Mouse (Mus musculus) C2C12 (cell line): ENCODE data around the gene Aprt. TPM values are rescaled to one million over a fixed set of nuclear protein-coding genes. Genes with fewer than 3 reads are reported as not detected.
"Not testable (repeated sequence)": the region's sequence is repeated elsewhere in the genome, so short reads cannot be mapped to it uniquely, and the experiment has no call there.

Experiments
- H3K27me3 ChIP-seq: one replicate; pipeline ENCODE4 v1.6.1; 2011; ENCODE audit not compliant: control insufficient read depth, insufficient read depth, insufficient read length
- H3K36me3 ChIP-seq: one replicate; pipeline ENCODE4 v1.6.1; 2011; ENCODE audit not compliant: control insufficient read depth, insufficient read depth
- H3K4me3 ChIP-seq: one replicate; pipeline ENCODE4 v1.5.1; 2011; ENCODE audit warnings: mild to moderate bottlenecking, control low read depth; ENCODE audit not compliant: poor library complexity, insufficient read depth, severe bottlenecking
- H3K79me2 ChIP-seq: one replicate; pipeline ENCODE4 v1.6.1; 2011; ENCODE audit not compliant: control insufficient read depth, insufficient read depth
- H3K79me3 ChIP-seq: one replicate; pipeline ENCODE4 v1.6.1; 2011; ENCODE audit warnings: low read depth, control low read depth
- H3ac ChIP-seq: one replicate; pipeline ENCODE3; 2011; ENCODE audit warnings: low read depth; ENCODE audit not compliant: control insufficient read depth, insufficient read length
- CEBPB ChIP-seq: IDR thresholded peaks from one replicate; pipeline ENCODE4 v1.6.1; 2011; ENCODE audit warnings: low read depth, mild to moderate bottlenecking, control low read depth, moderate library complexity
- CTCF ChIP-seq: IDR thresholded peaks from one replicate; pipeline ENCODE4 v1.5.1; 2011; ENCODE audit not compliant: control insufficient read depth, insufficient read depth, insufficient read length
- FOSL1 ChIP-seq: IDR thresholded peaks from one replicate; pipeline ENCODE4 v1.8.0; 2011; ENCODE audit warnings: mild to moderate bottlenecking, low read length; ENCODE audit not compliant: poor library complexity, insufficient read depth, severe bottlenecking
- MAX ChIP-seq: IDR thresholded peaks from one replicate; pipeline ENCODE4 v1.6.1; 2011; ENCODE audit warnings: mild to moderate bottlenecking, control low read depth
- MYOD1 ChIP-seq: IDR thresholded peaks from one replicate; pipeline ENCODE4 v1.6.1; 2011; ENCODE audit warnings: low read depth; ENCODE audit not compliant: control insufficient read depth, insufficient read length
- MYOG ChIP-seq: IDR thresholded peaks from one replicate; pipeline ENCODE4 v1.6.1; 2011; ENCODE audit not compliant: control insufficient read depth, insufficient read length; ENCODE audit errors: extremely low read depth
- USF1 ChIP-seq: IDR thresholded peaks from one replicate; pipeline ENCODE4 v1.6.1; 2011; ENCODE audit warnings: low read depth, mild to moderate bottlenecking, control low read depth, moderate library complexity
- polyA plus RNA-seq: library from polyadenylated mRNA; unstranded; fragments of >200 nt; fragmentation: generic; extraction: Trizol; gene quantifications from one replicate; pipeline ENCODE4 v1.2.1, GENCODE M21; 2012; ENCODE audit warnings: missing spikeins

Gene Aprt
- polyA plus RNA-seq, 1 experiment = 615 TPM

GRCm38 (mm10) chr8:122574264-122574663, 2.4 kb downstream of the Aprt start:
- Histone ChIP-seq H3K36me3 (peaks cover 57% of the 10 kb centered on the region), H3K27me3 (no peaks in the 10 kb centered on the region), H3K4me3 (no peak overlapping the region), H3ac (no peak overlapping the region), H3K79me3 (peaks cover 33% of the 10 kb centered on the region), H3K79me2 (peaks cover 64% of the 10 kb centered on the region)
- TF ChIP-seq MYOG (no peak), USF1 (no peak), FOSL1 (no peak), MYOD1 (no peak)

DNA sequence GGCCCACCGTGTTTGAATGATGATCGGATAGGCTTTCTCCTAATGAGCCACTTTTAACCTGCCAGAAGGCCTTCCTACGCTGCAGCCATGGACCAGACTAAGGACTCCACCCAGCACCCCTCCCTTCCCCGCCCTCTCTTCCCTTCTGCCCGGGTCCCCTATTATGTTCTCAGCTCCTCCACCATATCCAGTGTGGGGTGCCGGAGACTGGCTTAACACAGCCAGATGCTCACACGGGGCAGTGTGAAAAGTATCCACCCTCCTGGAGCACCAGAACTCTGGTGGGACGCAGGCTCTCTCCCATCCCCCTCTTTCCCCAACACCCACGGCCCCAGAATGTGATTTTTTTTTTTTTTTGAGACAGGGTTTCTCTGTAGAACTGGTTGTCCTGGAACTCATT, 3.1 kb downstream of the Aprt start:
- Histone ChIP-seq H3K79me2 (peaks cover 71% of the 10 kb centered on the region), H3K4me3 (no peak overlapping the region), H3K36me3 (peaks cover 59% of the 10 kb centered on the region), H3ac (no peak overlapping the region), H3K27me3 (no peaks in the 10 kb centered on the region), H3K79me3 (peaks cover 40% of the 10 kb centered on the region)
- TF ChIP-seq USF1 (no peak), MYOG (no peak), FOSL1 (no peak), MYOD1 (no peak), CTCF (no peak), MAX (no peak), CEBPB (no peak)

GRCm38 (mm10) chr8:122573176-122573575, 3.5 kb downstream of the Aprt start:
- H3K27me3 ChIP-seq, H3ac ChIP-seq, H3K4me3 ChIP-seq: not testable (repeated sequence)
- Histone ChIP-seq H3K79me3 (peaks cover 42% of the 10 kb centered on the region), H3K79me2 (peaks cover 75% of the 10 kb centered on the region), H3K36me3 (peaks cover 59% of the 10 kb centered on the region)

- TF ChIP-seq MAX (no peak), MYOG (no peak), USF1 (no peak)
- H3K27me3 ChIP-seq = no peaks in the 10 kb centered on the region
- H3K4me3 ChIP-seq = no peak overlapping the region
- peaks cover 42% of the 10 kb centered on the region for H3K79me3 ChIP-seq
- no peak overlapping the region for H3ac ChIP-seq
- peaks cover 78% of the 10 kb centered on the region for H3K79me2 ChIP-seq
- H3K36me3 ChIP-seq = peaks cover 59% of the 10 kb centered on the region
These were observed 4.0 kb downstream of the Aprt start for GRCm38 (mm10) chr8:122572751-122573150.

DNA sequence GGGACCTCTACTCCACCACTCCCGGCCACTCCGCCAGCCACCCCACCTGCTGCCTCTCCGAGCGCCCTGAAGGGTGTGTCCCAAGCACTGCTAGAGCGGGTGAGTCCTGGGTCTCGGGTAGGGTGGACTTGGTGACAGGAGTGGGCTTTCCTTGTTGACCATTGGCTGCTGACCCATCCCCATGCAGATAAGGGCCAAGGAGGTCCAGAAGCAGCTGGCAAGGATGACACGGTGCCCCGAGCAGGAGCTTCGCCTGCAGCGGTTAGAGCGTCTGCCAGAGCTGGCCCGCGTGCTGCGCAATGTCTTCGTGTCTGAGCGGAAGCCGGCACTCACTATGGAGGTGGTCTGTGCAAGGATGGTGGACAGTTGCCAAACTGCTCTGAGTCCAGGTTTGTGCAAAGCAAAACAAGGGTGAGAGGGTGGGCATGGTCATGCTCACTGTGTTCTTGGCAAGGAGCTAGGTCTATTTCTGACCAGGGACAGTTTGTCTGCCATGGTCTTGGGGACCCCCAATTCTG, 4.9 kb downstream of the Aprt start:
- Histone ChIP-seq H3K27me3 (no peaks in the 10 kb centered on the region), H3K4me3 (no peak overlapping the region), H3ac (no peak overlapping the region), H3K79me2 (peaks cover 78% of the 10 kb centered on the region), H3K36me3 (peaks cover 59% of the 10 kb centered on the region), H3K79me3 (peaks cover 42% of the 10 kb centered on the region)
- no peak for TF ChIP-seq MYOD1
- TF ChIP-seq CEBPB = no peak
- no peak for TF ChIP-seq MYOG
- no peak for TF ChIP-seq MAX
- TF ChIP-seq FOSL1 = no peak
- no peak for TF ChIP-seq CTCF

GRCm38 (mm10) chr8:122571153-122571552, 5.6 kb downstream of the Aprt start:
- Histone ChIP-seq H3ac (no peak overlapping the region), H3K36me3 (peaks cover 59% of the 10 kb centered on the region), H3K79me2 (peaks cover 76% of the 10 kb centered on the region), H3K79me3 (peaks cover 41% of the 10 kb centered on the region), H3K4me3 (no peak overlapping the region), H3K27me3 (no peaks in the 10 kb centered on the region)
- TF ChIP-seq MYOG = no peak
- TF ChIP-seq USF1 = no peak
- no peak for TF ChIP-seq MYOD1
- TF ChIP-seq CTCF = no peak
- no peak for TF ChIP-seq CEBPB
- no peak for TF ChIP-seq FOSL1
- no peak for TF ChIP-seq MAX
